Comparison of ENCODE assay signal across 13 mouse cellular contexts in the genomic region with DNA sequence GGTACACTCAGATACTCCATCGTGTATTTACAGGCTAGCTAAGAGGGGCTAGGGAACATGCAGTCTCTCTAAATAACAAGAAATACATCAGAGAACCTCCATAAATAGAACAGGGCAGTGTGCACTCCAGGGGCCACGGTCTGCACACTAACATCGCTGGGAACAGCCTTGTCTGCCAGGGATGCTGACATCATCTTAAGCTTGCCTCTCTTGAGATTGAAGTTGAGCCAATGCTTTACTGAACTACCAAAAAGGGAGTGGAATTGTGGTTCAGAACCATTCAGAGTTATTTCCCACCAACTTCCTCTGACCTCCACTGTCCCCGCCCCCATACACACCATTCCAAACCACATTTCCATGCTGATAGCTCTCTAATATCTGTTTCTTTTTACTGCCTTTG.
DNase-seq lines count a peak whose midpoint lies in the region; ATAC-seq and TF ChIP-seq lines count a peak whose summit lies in the region.
"Had no signal": no experiment of that assay in that cellular context is flagged by ENCODE, and none has a peak within 500 bp of the region (broad histone marks: within the 10 kb centered on the region; RNA-seq: fewer than 3 reads in every experiment).

No protein-coding gene starts in this region.

- H3K36me3 ChIP-seq in heart, embryonic 16.5 days (ENCODE audit: control insufficient read depth, insufficient read depth), result no peaks in the 10 kb centered on the region
- H3K36me3 ChIP-seq in hindbrain, embryonic 13.5 days, result no peaks in the 10 kb centered on the region
- H3K36me3 ChIP-seq: liver, embryonic 15.5 days; midbrain, embryonic 13.5 days; neural tube, embryonic 13.5 days had no signal

- no peak for DNase-seq in layer of hippocampus, adult 2 months (ENCODE audit: low spot score in 2 of 2)
- DNase-seq in layer of hippocampus, postnatal 10 days (ENCODE audit: low spot score in 2 of 2), result no peak
- peak; percentile 95 for DNase-seq in heart, adult 11 months
- peak; percentile 15 for DNase-seq in lung, postnatal 36 days
- DNase-seq: kidney, postnatal 10 days; right cerebral cortex, adult 18-20 months had no signal

- H3K27ac ChIP-seq in layer of hippocampus, adult 2 months, result peak overlapping the region; percentile 3; the same call in 1 of the 2 replicates
- H3K27ac ChIP-seq in heart, embryonic 16.5 days (ENCODE audit: low read length), result peak overlapping the region; percentile 83
- no peak overlapping the region for H3K27ac ChIP-seq in hindbrain, embryonic 13.5 days
- H3K27ac ChIP-seq: liver, embryonic 15.5 days; midbrain, embryonic 13.5 days; neural tube, embryonic 13.5 days had no signal

- H3K4me3 ChIP-seq in layer of hippocampus, adult 2 months, result no peak overlapping the region
- H3K4me3 ChIP-seq in heart, embryonic 16.5 days (ENCODE audit: low read length), result no peak overlapping the region
- H3K4me3 ChIP-seq in hindbrain, embryonic 13.5 days, result no peak overlapping the region
- H3K4me3 ChIP-seq: liver, embryonic 15.5 days; midbrain, embryonic 13.5 days; neural tube, embryonic 13.5 days had no signal

- no peak for TF ChIP-seq CTCF in layer of hippocampus, adult 2 months (conservative IDR thresholded peaks at IDR 0.05)

- WGBS in heart, embryonic 16.5 days, result 31% methylated on average over 4 of the region's 4 CpGs
- WGBS in hindbrain, embryonic 13.5 days, result 84% methylated on average over 4 of the region's 4 CpGs

- no peaks in the 10 kb centered on the region for H3K27me3 ChIP-seq in heart, embryonic 16.5 days (ENCODE audit: control insufficient read depth, insufficient read depth, low read length)
- H3K27me3 ChIP-seq in hindbrain, embryonic 13.5 days, result no peaks in the 10 kb centered on the region
- H3K27me3 ChIP-seq: liver, embryonic 15.5 days; midbrain, embryonic 13.5 days; neural tube, embryonic 13.5 days had no signal

- peaks cover 8% of the 10 kb centered on the region for H3K4me1 ChIP-seq in heart, embryonic 16.5 days (ENCODE audit: control insufficient read depth, insufficient read depth, low read length)
- no peaks in the 10 kb centered on the region for H3K4me1 ChIP-seq in hindbrain, embryonic 13.5 days (replicated peaks)
- H3K4me1 ChIP-seq: liver, embryonic 15.5 days; neural tube, embryonic 13.5 days had no signal

- H3K4me2 ChIP-seq in heart, embryonic 16.5 days (ENCODE audit: low read depth, low read length), result peak overlapping the region; percentile 38; the same call in 1 of the 2 replicates
- H3K4me2 ChIP-seq in hindbrain, embryonic 13.5 days, result no peak overlapping the region
- H3K4me2 ChIP-seq: liver, embryonic 15.5 days; midbrain, embryonic 13.5 days; neural tube, embryonic 13.5 days had no signal

- H3K9ac ChIP-seq in heart, embryonic 16.5 days (ENCODE audit: low read length), result no peak overlapping the region; the same call in 1 of the 2 replicates
- no peak overlapping the region for H3K9ac ChIP-seq in hindbrain, embryonic 13.5 days
- H3K9ac ChIP-seq: liver, embryonic 15.5 days; midbrain, embryonic 13.5 days; neural tube, embryonic 13.5 days had no signal

- no peaks in the 10 kb centered on the region for H3K9me3 ChIP-seq in heart, embryonic 16.5 days (replicated peaks; ENCODE audit: control insufficient read depth, low read length)
- no peaks in the 10 kb centered on the region for H3K9me3 ChIP-seq in hindbrain, embryonic 13.5 days
- H3K9me3 ChIP-seq: liver, embryonic 15.5 days; midbrain, embryonic 13.5 days; neural tube, embryonic 13.5 days had no signal

- peak; percentile 95 for ATAC-seq in heart, embryonic 16.5 days (replicated peaks; ENCODE audit: extremely low read depth, insufficient read depth, low FRiP score)
- no peak for ATAC-seq in hindbrain, embryonic 13.5 days (ENCODE audit: low FRiP score)
- no peak for ATAC-seq in cerebellum, adult (ENCODE audit: insufficient number of reproducible peaks, low FRiP score, low TSS enrichment)
- ATAC-seq: activated CD4-positive, CD25-positive, alpha-beta regulatory T cell, adult 4 months; midbrain, embryonic 13.5 days had no signal

Comparison
In these comparisons a context has a peak if more than half of its experiments do, and no peak if none do; other contexts are left out.
1. DNase-seq: peak in heart, adult 11 months (single experiment) and lung, postnatal 36 days (single experiment); none in layer of hippocampus, adult 2 months (0 of 2) and layer of hippocampus, postnatal 10 days (0 of 2).